9 mouse cellular contexts compared by ENCODE assay signal in genomic region chr11:61023416-61024200, GRCm38 (mm10). TPM values are rescaled to one million over a fixed set of nuclear protein-coding genes. Genes with fewer than 3 reads are reported as not detected.
A peak's percentile ranks its signal among the peaks of the same experiment; 100 is the strongest.
DNase-seq lines count a peak whose midpoint lies in the region; ATAC-seq and TF ChIP-seq lines count a peak whose summit lies in the region.
"Had no signal": no experiment of that assay in that cellular context is flagged by ENCODE, and none has a peak within 500 bp of the region (broad histone marks: within the 10 kb centered on the region; RNA-seq: fewer than 3 reads in every experiment).

No protein-coding gene starts in this region.

- no peak for ATAC-seq in limb, embryonic 13.5 days (ENCODE audit: low FRiP score, low read depth)

- no peaks in the 10 kb centered on the region for H3K9me3 ChIP-seq in heart, embryonic 10.5 days
- H3K9me3 ChIP-seq in ES-E14 (ENCODE audit: control insufficient read depth, insufficient read depth, low read depth, low read length) = no peaks in the 10 kb centered on the region
- H3K9me3 ChIP-seq in forebrain, embryonic 10.5 days = no peaks in the 10 kb centered on the region
- H3K9me3 ChIP-seq in limb, embryonic 13.5 days = no peaks in the 10 kb centered on the region

- intact Hi-C loops in heart, postnatal 36 days (cut with DNase I) = loop anchor here (2.0 kb wide), 1 partner anchor 37 kb away; no protein-coding TSS in a partner anchor

- H3K27ac ChIP-seq in heart, embryonic 10.5 days = 0 out of 2 replicates have a peak overlapping the region, but pooled peaks have one; percentile 87
- H3K27ac ChIP-seq in ES-E14 (ENCODE audit: insufficient read depth, low read depth, low read length, poor library complexity, severe bottlenecking) = no peak overlapping the region
- H3K27ac ChIP-seq in forebrain, embryonic 10.5 days = no peak overlapping the region
- H3K27ac ChIP-seq in limb, embryonic 13.5 days = no peak overlapping the region

- 50% methylated on average over 9 of the region's 9 CpGs for WGBS in heart, embryonic 10.5 days
- 48% methylated on average over 9 of the region's 9 CpGs for WGBS in forebrain, embryonic 10.5 days
- 49% methylated on average over 9 of the region's 9 CpGs for WGBS in limb, embryonic 13.5 days

- H3K4me1 ChIP-seq in heart, embryonic 10.5 days = peaks cover 62% of the 10 kb centered on the region
- peaks cover 2 to 4% of the 10 kb centered on the region in 2 experiments; a peak in 1 of 4 replicates for H3K4me1 ChIP-seq in ES-E14 (ENCODE audit: control insufficient read depth in 2 of 2, insufficient read depth in 2 of 2, low read length in 2 of 2, poor library complexity in 1 of 2)
- peaks cover 45% of the 10 kb centered on the region for H3K4me1 ChIP-seq in forebrain, embryonic 10.5 days
- peaks cover 32% of the 10 kb centered on the region for H3K4me1 ChIP-seq in limb, embryonic 13.5 days

- H3K9ac ChIP-seq in ES-E14 (ENCODE audit: insufficient read depth, low read depth, low read length, poor library complexity, severe bottlenecking) = no peak overlapping the region
- H3K9ac ChIP-seq in limb, embryonic 13.5 days = no peak overlapping the region

- H3K4me2 ChIP-seq in limb, embryonic 13.5 days (replicated peaks) = peak overlapping the region; percentile 99

- peak overlapping the region; percentile 81 for H3K4me3 ChIP-seq in heart, embryonic 10.5 days
- H3K4me3 ChIP-seq in ES-E14 (ENCODE audit: insufficient read depth in 1 of 2, low read depth in 1 of 2, low read length in 2 of 2, poor library complexity in 1 of 2, severe bottlenecking in 1 of 2) = peak overlapping the region; percentile 80
- peak overlapping the region; percentile 69 for H3K4me3 ChIP-seq in forebrain, embryonic 10.5 days
- H3K4me3 ChIP-seq in limb, embryonic 13.5 days = peak overlapping the region; percentile 53

- DNase-seq in heart, embryonic 10.5 days (ENCODE audit: low spot score) = no peak
- DNase-seq in heart, postnatal 36 days = no peak
- DNase-seq in ES-E14 (ENCODE audit: low read depth, low spot score) = no peak
- DNase-seq in forebrain, embryonic 10.5 days (ENCODE audit: extremely low spot score, low spot score) = no peak
- DNase-seq in frontal cortex, postnatal 25 days (ENCODE audit: low spot score in 2 of 2) = no peak
- no peak for DNase-seq in testis, postnatal 10 days (ENCODE audit: low spot score)
- no peak for DNase-seq in urinary bladder, postnatal 10 days (ENCODE audit: low spot score)
- DNase-seq: lung, adult 18-20 months had no signal

- in situ Hi-C loops in ES-E14 (cut with MboI; ENCODE audit: low sequenced_read_pairs in 2 of 2, unreplicated experiment in 2 of 2) = no loop called here

- peaks cover 88% of the 10 kb centered on the region for H3K27me3 ChIP-seq in heart, embryonic 10.5 days (ENCODE audit: insufficient read depth, poor library complexity, severe bottlenecking)
- H3K27me3 ChIP-seq in forebrain, embryonic 10.5 days (ENCODE audit: poor library complexity, severe bottlenecking) = peaks cover 89% of the 10 kb centered on the region
- peaks cover 86% of the 10 kb centered on the region for H3K27me3 ChIP-seq in limb, embryonic 13.5 days

- no peaks in the 10 kb centered on the region for H3K36me3 ChIP-seq in heart, embryonic 10.5 days
- H3K36me3 ChIP-seq in ES-E14 (ENCODE audit: control insufficient read depth, insufficient read depth, low read length, poor library complexity, severe bottlenecking) = no peaks in the 10 kb centered on the region
- H3K36me3 ChIP-seq in forebrain, embryonic 10.5 days (replicated peaks) = no peaks in the 10 kb centered on the region
- H3K36me3 ChIP-seq in limb, embryonic 13.5 days = no peaks in the 10 kb centered on the region

TF ChIP-seq in ES-E14, 5 proteins besides CTCF, POLR2A, EP300 and RAD21:
- TF ChIP-seq HCFC1 (IDR thresholded peaks at IDR 0.05; ENCODE audit: borderline replicate concordance, insufficient read depth, low read length) = no peak
- TF ChIP-seq ZNF384 (IDR thresholded peaks at IDR 0.05; ENCODE audit: low read depth, low read length) = no peak
- no peak for TF ChIP-seq MAFK (IDR thresholded peaks at IDR 0.05; ENCODE audit: insufficient read depth, low read depth, low read length)

RNA-seq across cellular contexts. Expression of gene Kcnj12, which starts 1.2 kb away (rescaled TPM):
- polyA plus RNA-seq in heart, embryonic 10.5 days (2016; fragmentation: Nextera tagmentation; extraction: Ambion mirVana) = 1.4 and 1.7 TPM in 2 replicates
- total RNA-seq in heart, postnatal 36 days (2021) = 10 to 100 TPM; 22.8 to 24.9 TPM
- total RNA-seq in ES-E14 (2012; rRNA removed) = 4.0 and 5.9 TPM in 2 replicates
- 0.20 and 0.43 TPM in 2 replicates for polyA plus RNA-seq in forebrain, embryonic 10.5 days (2016; fragmentation: Nextera tagmentation; extraction: Ambion mirVana)
- polyA plus RNA-seq in limb, embryonic 13.5 days (2015; fragmentation: Nextera tagmentation; extraction: Ambion mirVana) = 0.14 and 0.15 TPM in 2 replicates
